In genomic region chr12:105248763-105249233, GRCm38 (mm10) we compare ENCODE assay signal across 8 mouse cellular contexts. TPM values are rescaled to one million over a fixed set of nuclear protein-coding genes. Genes with fewer than 3 reads are reported as not detected.
DNase-seq lines count a peak whose midpoint lies in the region; ATAC-seq and TF ChIP-seq lines count a peak whose summit lies in the region.

No protein-coding gene starts in this region.

- no peaks in the 10 kb centered on the region for H3K9me3 ChIP-seq in heart, embryonic 12.5 days (replicated peaks)
- H3K9me3 ChIP-seq in hindbrain, postnatal 0 days (ENCODE audit: low read length) = no peaks in the 10 kb centered on the region
- H3K9me3 ChIP-seq in liver, embryonic 13.5 days (replicated peaks) = no peaks in the 10 kb centered on the region

- no peak for DNase-seq in heart, postnatal 25 days (ENCODE audit: low spot score)
- peak; percentile 20 for DNase-seq in embryo, embryonic 9.5 days (ENCODE audit: extremely low spot score)
- DNase-seq in hindbrain, postnatal 0 days (ENCODE audit: low spot score) = peak; percentile 66
- no peak for DNase-seq in liver, embryonic 13.5 days
- DNase-seq in frontal cortex, postnatal 25 days (ENCODE audit: low spot score in 2 of 2) = no peak
- no peak for DNase-seq in gastrocnemius, postnatal 25 days
- DNase-seq in left cerebral cortex, postnatal 14 days (ENCODE audit: low spot score in 2 of 2) = no peak

- TF ChIP-seq CTCF in hindbrain, postnatal 0 days (IDR thresholded peaks at IDR 0.05; ENCODE audit: low read depth) = no peak

- peaks cover 13% of the 10 kb centered on the region for H3K4me1 ChIP-seq in heart, embryonic 12.5 days (replicated peaks)
- H3K4me1 ChIP-seq in hindbrain, postnatal 0 days (ENCODE audit: insufficient read depth, low read length) = peaks cover 20% of the 10 kb centered on the region
- peaks cover 3% of the 10 kb centered on the region; the same call in 1 of the 2 replicates for H3K4me1 ChIP-seq in liver, embryonic 13.5 days (replicated peaks)

- H3K27me3 ChIP-seq in heart, embryonic 12.5 days (replicated peaks) = 0 out of 2 replicates have a peak, but pooled peaks cover 7% of the 10 kb centered on the region
- no peaks in the 10 kb centered on the region for H3K27me3 ChIP-seq in hindbrain, postnatal 0 days (ENCODE audit: insufficient read depth, low read length)
- H3K27me3 ChIP-seq in liver, embryonic 13.5 days = no peaks in the 10 kb centered on the region

- WGBS in heart, embryonic 12.5 days = 12% methylated on average over 9 of the region's 9 CpGs
- 6% methylated on average over 9 of the region's 9 CpGs for WGBS in hindbrain, postnatal 0 days
- WGBS in liver, embryonic 13.5 days (ENCODE audit: insufficient replicate concordance) = 11% methylated on average over 9 of the region's 9 CpGs

- intact Hi-C loops in heart, postnatal 25 days (cut with DNase I) = no loop called here
- intact Hi-C loops in left cerebral cortex, postnatal 14 days (cut with DNase I) = no loop called here

- H3K4me2 ChIP-seq in heart, embryonic 12.5 days = peak overlapping the region; percentile 52
- peak overlapping the region; percentile 38 for H3K4me2 ChIP-seq in hindbrain, postnatal 0 days (ENCODE audit: low read depth, low read length)
- 0 out of 2 replicates have a peak overlapping the region, but pooled peaks have one; percentile 8 for H3K4me2 ChIP-seq in liver, embryonic 13.5 days

- no peak overlapping the region for H3K27ac ChIP-seq in heart, embryonic 12.5 days (ENCODE audit: poor library complexity, severe bottlenecking)
- no peak overlapping the region for H3K27ac ChIP-seq in hindbrain, postnatal 0 days
- H3K27ac ChIP-seq in liver, embryonic 13.5 days = no peak overlapping the region

- no peak overlapping the region for H3K9ac ChIP-seq in heart, embryonic 12.5 days
- H3K9ac ChIP-seq in hindbrain, postnatal 0 days (replicated peaks; ENCODE audit: low read length) = no peak overlapping the region
- H3K9ac ChIP-seq in liver, embryonic 13.5 days = no peak overlapping the region

- H3K36me3 ChIP-seq in heart, embryonic 12.5 days = no peaks in the 10 kb centered on the region
- no peaks in the 10 kb centered on the region for H3K36me3 ChIP-seq in hindbrain, postnatal 0 days (ENCODE audit: insufficient read depth, low read length)
- H3K36me3 ChIP-seq in liver, embryonic 13.5 days = no peaks in the 10 kb centered on the region

- H3K4me3 ChIP-seq in heart, embryonic 12.5 days = no peak overlapping the region
- no peak overlapping the region for H3K4me3 ChIP-seq in hindbrain, postnatal 0 days (ENCODE audit: low read length)
- H3K4me3 ChIP-seq in liver, embryonic 13.5 days (replicated peaks) = no peak overlapping the region

- ATAC-seq in heart, embryonic 12.5 days (ENCODE audit: insufficient number of reproducible peaks, low FRiP score) = no peak
- peak; percentile 63; the same call in 1 of the 2 replicates for ATAC-seq in hindbrain, postnatal 0 days
- ATAC-seq in liver, embryonic 13.5 days (ENCODE audit: low read depth) = no peak

RNA-seq across cellular contexts. Expression of gene Tcl1, which starts 26.2 kb away (rescaled TPM):
- polyA plus RNA-seq in heart, embryonic 12.5 days (2016; fragmentation: Nextera tagmentation; extraction: Ambion mirVana) = not detected in 2 replicates
- not detected for total RNA-seq in heart, postnatal 25 days (2021)
- total RNA-seq in hindbrain, postnatal 0 days (2014; rRNA removed) = not detected in 2 replicates
- polyA plus RNA-seq in hindbrain, postnatal 0 days (2015; fragmentation: Nextera tagmentation; extraction: Ambion mirVana) = not detected in 2 replicates
- polyA plus RNA-seq in liver, embryonic 13.5 days (2015; fragmentation: Nextera tagmentation; extraction: Ambion mirVana) = not detected in 2 replicates
- not detected for total RNA-seq in gastrocnemius, postnatal 25 days (2021)
- total RNA-seq in left cerebral cortex, postnatal 14 days (2021) = not detected

RNA-seq across cellular contexts. Expression of gene Tcl1b4, which starts 47.0 kb away (rescaled TPM):
- polyA plus RNA-seq in heart, embryonic 12.5 days (2016; fragmentation: Nextera tagmentation; extraction: Ambion mirVana) = not detected in 2 replicates
- not detected for total RNA-seq in heart, postnatal 25 days (2021)
- total RNA-seq in hindbrain, postnatal 0 days (2014; rRNA removed) = not detected in 2 replicates
- polyA plus RNA-seq in hindbrain, postnatal 0 days (2015; fragmentation: Nextera tagmentation; extraction: Ambion mirVana) = not detected in 2 replicates
- polyA plus RNA-seq in liver, embryonic 13.5 days (2015; fragmentation: Nextera tagmentation; extraction: Ambion mirVana) = not detected in 2 replicates
- not detected for total RNA-seq in gastrocnemius, postnatal 25 days (2021)
- not detected for total RNA-seq in left cerebral cortex, postnatal 14 days (2021)

RNA-seq across cellular contexts. Expression of gene Tcl1b3, which starts 58.0 kb away (rescaled TPM):
- not detected in 2 replicates for polyA plus RNA-seq in heart, embryonic 12.5 days (2016; fragmentation: Nextera tagmentation; extraction: Ambion mirVana)
- total RNA-seq in heart, postnatal 25 days (2021) = not detected
- total RNA-seq in hindbrain, postnatal 0 days (2014; rRNA removed) = not detected in 2 replicates
- not detected in 2 replicates for polyA plus RNA-seq in hindbrain, postnatal 0 days (2015; fragmentation: Nextera tagmentation; extraction: Ambion mirVana)
- not detected in 2 replicates for polyA plus RNA-seq in liver, embryonic 13.5 days (2015; fragmentation: Nextera tagmentation; extraction: Ambion mirVana)
- not detected for total RNA-seq in gastrocnemius, postnatal 25 days (2021)
- total RNA-seq in left cerebral cortex, postnatal 14 days (2021) = not detected

Comparison
In these comparisons a context has a peak if more than half of its experiments do, and no peak if none do; other contexts are left out.
1. DNase-seq: peak in embryo, embryonic 9.5 days (single experiment) and hindbrain, postnatal 0 days (single experiment); none in heart, postnatal 25 days (single experiment), liver, embryonic 13.5 days (single experiment), frontal cortex, postnatal 25 days (0 of 2), gastrocnemius, postnatal 25 days (single experiment) and left cerebral cortex, postnatal 14 days (0 of 2).
2. Peak in every context shown above with its lines, with median percentiles within 50 percentile points of each other: H3K4me2 ChIP-seq.